Mouse (Mus musculus) midbrain, embryonic 10.5 days (tissue): ENCODE results near the gene Mfap4. TPM values are rescaled to one million over a fixed set of nuclear protein-coding genes. Genes with fewer than 3 reads are reported as not detected.
A peak's percentile ranks its signal among the peaks of the same experiment; 100 is the strongest.

ENCODE experiments used
- DNase-seq: peaks from one replicate; pipeline ENCODE4 v3.0.0-alpha.2; 2017; ENCODE audit warnings: low spot score
- H3K27ac ChIP-seq: fragments of 300-500 bp; sonication (generic); replicated peaks from 2 replicates; pipeline ENCODE4 v1.5.1; 2016; ENCODE audit warnings: mild to moderate bottlenecking
- H3K27me3 ChIP-seq: fragments of 300-500 bp; sonication (generic); 2 replicates; pipeline ENCODE4 v1.6.1; 2016; ENCODE audit warnings: low read depth, mild to moderate bottlenecking; ENCODE audit not compliant: poor library complexity, severe bottlenecking
- H3K36me3 ChIP-seq: fragments of 300-500 bp; sonication (generic); 2 replicates; pipeline ENCODE4 v1.6.1; 2016; ENCODE audit warnings: mild to moderate bottlenecking, moderate library complexity
- H3K4me1 ChIP-seq: fragments of 300-500 bp; sonication (generic); 2 replicates; pipeline ENCODE4 v1.6.1; 2016
- H3K4me3 ChIP-seq: fragments of 300-500 bp; sonication (generic); 2 replicates; pipeline ENCODE4 v1.5.1; 2016; ENCODE audit warnings: mild to moderate bottlenecking, moderate library complexity
- H3K9me3 ChIP-seq: fragments of 300-500 bp; sonication (generic); replicated peaks from 2 replicates; pipeline ENCODE4 v1.6.1; 2016; ENCODE audit warnings: mild to moderate bottlenecking
- WGBS: fragments of 180-500 bp; shearing (Covaris S2); methylation state at CpG from one replicate; pipeline ENCODE4 v1.1.7; 2016; 5-methylcytosine and 5-hydroxymethylcytosine counted together
- polyA plus RNA-seq: library from polyadenylated mRNA; unstranded; fragments of >200 nt; fragmentation: Nextera tagmentation; extraction: Ambion mirVana; gene quantifications from 2 replicates; pipeline ENCODE4 v1.2.1, GENCODE M21; 2016

Gene Mfap4
- polyA plus RNA-seq = 38.4 and 59.9 TPM in 2 replicates

DNA sequence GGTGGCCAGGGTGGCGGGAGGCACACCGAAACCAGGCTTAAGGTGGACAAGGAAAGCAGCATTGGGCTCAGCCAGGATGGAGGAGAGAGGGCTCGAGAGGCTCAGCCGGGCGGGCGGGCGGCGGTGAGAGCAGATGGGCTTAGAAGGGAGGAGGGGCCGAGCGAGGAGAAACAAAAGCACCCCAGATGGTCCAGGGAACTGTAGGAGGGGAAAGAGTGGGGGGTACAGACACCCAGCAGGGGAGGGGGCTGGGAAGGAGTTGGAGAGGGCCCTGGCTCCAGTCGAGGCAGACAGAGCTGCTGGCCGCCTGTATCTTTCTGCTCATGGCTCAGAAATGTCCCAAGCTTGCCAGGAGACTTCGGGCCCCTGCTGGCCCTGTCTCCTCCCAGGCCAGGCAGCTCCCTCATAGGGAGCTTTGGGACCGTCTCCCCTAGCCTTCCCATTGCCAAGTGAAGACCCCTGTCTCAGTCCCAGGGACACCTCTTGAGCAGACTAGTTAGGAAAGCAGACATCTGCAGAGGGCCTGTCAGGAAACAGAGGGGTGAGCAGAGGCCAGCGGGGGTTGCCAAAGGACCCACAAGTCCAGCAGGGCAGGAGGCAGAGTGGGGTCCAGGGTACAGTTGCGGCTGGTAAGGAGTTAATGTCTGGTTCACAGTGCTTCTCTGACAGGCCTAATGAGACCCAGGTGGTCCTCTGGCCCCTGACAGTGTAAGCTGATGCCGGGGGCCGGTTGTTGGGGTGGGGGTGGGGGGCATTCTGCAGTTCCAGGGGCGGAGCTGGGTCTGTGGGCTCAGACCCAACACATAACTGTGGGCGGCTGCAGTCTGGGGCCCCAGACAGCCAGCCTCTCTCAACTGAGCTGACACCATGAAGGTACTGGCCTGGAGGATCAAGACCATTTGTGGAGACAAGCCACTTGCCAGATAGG is at the start of gene Mfap4:
TSS of gene Mfap4 (plus strand) at position 819 of the 928 bp plus-strand sequence.
- 5% methylated on average over 20 of the region's 20 CpGs for WGBS
- H3K4me1 ChIP-seq = peaks cover 50% of the 10 kb centered on the region
- peak within 1 kb of the TSS; percentile 39 for H3K4me3 ChIP-seq
- H3K27ac ChIP-seq = peak within 1 kb of the TSS; percentile 92
- DNase-seq = peak; percentile 77
- no peaks in the 10 kb centered on the region for H3K9me3 ChIP-seq
- H3K27me3 ChIP-seq = no peaks in the 10 kb centered on the region
- peaks cover 35% of the 10 kb centered on the region for H3K36me3 ChIP-seq

DNA sequence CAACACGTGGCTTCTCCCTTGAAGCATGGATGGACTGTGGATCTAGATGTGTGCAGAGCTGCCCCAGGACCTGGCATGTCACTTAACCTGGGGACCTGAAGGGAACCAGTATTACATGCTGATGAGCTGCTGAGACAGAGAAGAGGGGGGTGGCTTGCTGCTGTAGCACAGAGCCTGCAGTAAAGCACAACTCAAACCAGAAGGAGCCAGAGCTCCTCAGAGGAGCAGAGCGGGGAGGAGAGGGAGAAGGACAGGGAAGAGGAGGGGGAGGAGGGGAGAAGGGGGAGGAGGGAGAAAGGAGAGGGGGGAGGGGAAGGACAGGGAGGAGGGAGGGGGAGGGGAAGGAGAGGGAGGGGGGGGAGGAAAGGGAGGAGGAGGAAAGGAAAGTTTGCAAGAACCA is 48.9 kb upstream of the Mfap4 start:
- Histone ChIP-seq H3K9me3 (no peaks in the 10 kb centered on the region), H3K4me3 (no peak overlapping the region), H3K4me1 (peaks cover 14% of the 10 kb centered on the region), H3K36me3 (no peaks in the 10 kb centered on the region), H3K27ac (no peak overlapping the region), H3K27me3 (no peaks in the 10 kb centered on the region)
- DNase-seq = no peak
- 62% methylated on average over 2 of the region's 2 CpGs for WGBS

DNA sequence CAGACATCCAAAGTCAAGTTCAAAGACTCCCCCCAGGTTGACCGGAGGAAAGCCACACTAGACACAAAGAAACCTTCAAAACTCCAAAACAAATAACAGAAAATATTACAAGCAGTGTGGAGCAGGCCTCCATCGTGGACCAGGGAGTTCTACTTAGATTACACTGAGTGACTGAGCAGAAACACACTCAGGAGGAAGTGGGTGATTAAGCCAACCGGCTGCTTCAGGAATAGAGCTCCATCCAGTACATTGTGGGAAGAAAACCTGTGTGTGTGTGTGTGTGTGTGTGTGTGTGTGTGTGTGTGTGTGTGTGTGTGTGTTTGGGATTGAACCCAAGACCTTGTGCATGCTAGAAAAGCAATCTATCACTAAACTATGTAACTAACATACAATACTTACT is 46.1 kb upstream of the Mfap4 start:
- Histone ChIP-seq H3K27ac (no peak overlapping the region), H3K27me3 (no peaks in the 10 kb centered on the region), H3K4me3 (no peak overlapping the region), H3K9me3 (no peaks in the 10 kb centered on the region), H3K36me3 (no peaks in the 10 kb centered on the region), H3K4me1 (peaks cover 14% of the 10 kb centered on the region)
- no peak for DNase-seq
- WGBS = 81% methylated on average over 3 of the region's 3 CpGs

DNA sequence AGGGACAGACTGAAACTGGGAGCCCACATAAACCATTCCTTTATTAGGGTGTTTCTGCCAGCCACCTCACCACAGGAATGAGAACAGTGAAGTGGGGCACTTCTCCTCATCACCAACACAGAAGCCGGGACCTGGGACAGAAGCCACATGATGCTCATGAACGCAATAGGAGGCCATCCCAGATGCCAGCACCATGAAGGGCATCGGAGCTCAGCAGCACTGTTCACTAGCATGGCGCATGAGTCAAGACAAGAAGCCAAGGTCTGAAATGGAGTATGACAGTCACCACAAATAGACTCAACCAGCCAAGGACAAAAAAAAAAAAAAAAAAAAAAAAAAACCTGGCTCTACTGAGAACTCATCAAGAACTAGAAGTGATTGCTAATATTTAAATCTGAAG is 44.8 kb upstream of the Mfap4 start:
- Histone ChIP-seq H3K4me1 (peaks cover 10% of the 10 kb centered on the region), H3K4me3 (no peak overlapping the region), H3K27ac (no peak overlapping the region), H3K27me3 (no peaks in the 10 kb centered on the region), H3K36me3 (no peaks in the 10 kb centered on the region), H3K9me3 (no peaks in the 10 kb centered on the region)
- WGBS = 92% methylated on average over 4 of the region's 4 CpGs
- DNase-seq = no peak

DNA sequence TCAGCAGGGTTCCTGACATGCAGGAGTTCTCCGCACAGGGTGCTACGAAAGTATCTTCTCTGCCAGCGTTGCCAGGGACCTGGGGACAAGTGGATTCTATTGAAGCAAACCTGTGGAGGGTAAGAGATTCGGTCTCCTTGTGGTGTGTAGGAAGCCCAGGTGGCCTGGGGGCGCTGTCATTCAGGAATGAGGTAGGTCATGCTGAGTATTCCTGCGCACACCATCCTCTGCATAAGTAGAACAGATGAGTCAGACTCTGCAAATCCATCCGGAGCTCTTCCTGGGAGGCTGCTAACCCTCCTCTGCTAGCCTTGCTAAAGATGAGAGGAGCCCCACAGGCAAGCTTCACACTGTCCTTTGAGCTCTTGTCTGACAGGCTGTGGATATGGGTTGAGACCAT is 43.6 kb upstream of the Mfap4 start:
- Histone ChIP-seq H3K4me1 (peaks cover under 1% of the 10 kb centered on the region; the same call in 1 of the 2 replicates), H3K27me3 (no peaks in the 10 kb centered on the region), H3K27ac (no peak overlapping the region), H3K4me3 (no peak overlapping the region), H3K9me3 (no peaks in the 10 kb centered on the region), H3K36me3 (no peaks in the 10 kb centered on the region)
- 81% methylated on average over 7 of the region's 7 CpGs for WGBS
- no peak for DNase-seq

DNA sequence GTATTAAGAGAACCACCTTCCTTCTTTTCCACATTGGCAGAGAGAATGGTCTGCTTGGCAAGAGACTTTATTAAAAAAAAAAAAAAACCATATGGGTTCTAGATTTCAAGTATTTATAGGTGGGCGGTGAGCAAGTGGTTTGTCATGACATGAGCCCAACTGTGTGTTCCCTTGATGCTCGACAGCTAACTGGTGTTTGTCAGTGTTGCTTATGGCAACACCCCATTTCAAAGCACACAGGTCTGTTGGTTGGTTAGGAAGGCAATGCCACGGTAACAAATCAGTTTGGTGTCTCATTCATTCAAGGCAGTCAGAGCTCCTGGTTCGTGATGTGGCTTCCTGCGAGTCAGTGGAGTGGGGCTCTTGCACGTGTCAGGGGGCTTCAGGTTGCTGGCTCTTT is 41.4 kb upstream of the Mfap4 start:
- Histone ChIP-seq H3K4me3 (no peak overlapping the region), H3K4me1 (no peaks in the 10 kb centered on the region), H3K9me3 (no peaks in the 10 kb centered on the region), H3K27me3 (no peaks in the 10 kb centered on the region), H3K27ac (no peak overlapping the region), H3K36me3 (no peaks in the 10 kb centered on the region)
- WGBS = 89% methylated on average over 6 of the region's 6 CpGs
- no peak for DNase-seq

DNA sequence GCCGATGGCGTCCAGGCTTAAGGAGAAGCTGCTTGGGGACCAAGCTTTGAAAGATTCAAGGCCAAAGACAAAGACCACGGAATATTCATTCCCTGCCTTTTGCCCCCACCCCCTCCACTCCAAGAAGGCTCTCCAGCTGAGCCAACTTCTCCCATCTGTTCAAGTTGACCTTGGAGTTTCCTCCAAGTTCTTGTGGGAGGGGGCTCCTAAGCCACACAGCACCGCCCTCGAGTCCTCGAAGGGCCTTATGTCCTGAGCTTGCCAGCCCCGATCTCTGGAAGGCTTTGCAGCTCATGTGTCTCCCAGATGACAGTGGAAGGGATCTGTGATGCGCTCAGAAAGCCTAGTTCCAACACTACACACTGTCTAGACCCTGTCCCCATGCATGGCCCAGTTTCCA is 37.9 kb upstream of the Mfap4 start:
- WGBS = 89% methylated on average over 8 of the region's 8 CpGs
- Histone ChIP-seq H3K27me3 (0 out of 2 replicates have a peak, but pooled peaks cover 3% of the 10 kb centered on the region), H3K9me3 (no peaks in the 10 kb centered on the region), H3K4me1 (peaks cover 11% of the 10 kb centered on the region; the same call in 1 of the 2 replicates), H3K27ac (no peak overlapping the region), H3K4me3 (no peak overlapping the region), H3K36me3 (no peaks in the 10 kb centered on the region)
- no peak for DNase-seq

DNA sequence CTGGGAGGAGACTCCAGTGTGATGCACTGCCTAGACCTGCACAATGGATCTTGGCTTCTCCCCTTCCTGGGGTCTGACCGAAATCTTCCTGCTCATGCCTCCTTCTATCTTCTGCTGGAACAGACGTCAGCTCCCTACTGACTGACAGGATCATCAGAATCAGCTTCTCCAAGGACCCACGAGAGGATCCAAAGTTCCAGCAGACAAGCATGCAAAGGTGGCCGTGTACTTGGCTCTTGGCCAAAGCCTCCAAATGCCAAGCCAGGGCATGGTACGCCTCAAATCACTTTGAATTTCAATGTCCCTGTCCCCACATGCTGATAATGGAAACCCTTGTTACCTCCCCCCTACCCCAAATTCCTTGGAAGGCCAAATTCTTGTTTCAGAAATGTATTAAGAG is 37.2 kb upstream of the Mfap4 start:
- no peak overlapping the region for H3K27ac ChIP-seq
- H3K4me1 ChIP-seq = peaks cover 16% of the 10 kb centered on the region
- WGBS = 79% methylated on average over 5 of the region's 5 CpGs
- H3K9me3 ChIP-seq = no peaks in the 10 kb centered on the region
- H3K27me3 ChIP-seq = peaks cover 10% of the 10 kb centered on the region
- no peak for DNase-seq
- H3K4me3 ChIP-seq = no peak overlapping the region
- H3K36me3 ChIP-seq = no peaks in the 10 kb centered on the region

DNA sequence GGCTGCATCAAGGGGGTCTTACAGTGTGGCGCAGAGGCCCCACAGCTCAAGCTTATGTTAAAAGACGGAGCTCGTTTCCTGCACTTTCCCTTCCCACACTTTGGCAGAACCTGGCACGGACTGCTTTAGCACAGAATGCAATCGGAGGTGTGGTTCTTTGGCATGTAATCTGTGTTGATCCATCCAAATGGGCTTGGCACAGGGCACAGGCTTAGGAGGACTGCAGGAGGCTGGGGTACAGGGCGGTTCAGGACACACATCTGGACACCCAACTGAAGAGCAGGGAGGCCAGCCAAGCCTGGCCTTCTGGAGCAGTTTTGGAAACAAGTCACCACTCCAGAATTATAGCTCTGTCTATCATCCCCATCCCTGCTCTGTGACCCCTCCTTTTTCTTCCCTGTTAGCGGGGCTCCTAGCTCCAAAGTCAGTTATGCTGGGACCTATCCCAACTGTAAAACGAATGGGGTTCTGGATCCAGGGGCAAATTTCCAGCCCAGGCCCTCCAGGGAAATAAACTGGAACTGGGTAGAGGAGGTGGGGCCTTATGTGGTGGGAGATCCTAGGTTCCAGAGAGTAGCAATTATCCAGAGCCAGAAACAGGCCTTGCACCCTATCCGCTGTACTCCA is 36.5 kb upstream of the Mfap4 start:
- peaks cover 17% of the 10 kb centered on the region for H3K27me3 ChIP-seq
- H3K4me1 ChIP-seq = peaks cover 23% of the 10 kb centered on the region
- no peaks in the 10 kb centered on the region for H3K36me3 ChIP-seq
- 0 out of 2 replicates have a peak overlapping the region, but pooled peaks have one; percentile 64 for H3K27ac ChIP-seq
- H3K9me3 ChIP-seq = no peaks in the 10 kb centered on the region
- DNase-seq = no peak
- WGBS = 88% methylated on average over 9 of the region's 9 CpGs
- no peak overlapping the region for H3K4me3 ChIP-seq

DNA sequence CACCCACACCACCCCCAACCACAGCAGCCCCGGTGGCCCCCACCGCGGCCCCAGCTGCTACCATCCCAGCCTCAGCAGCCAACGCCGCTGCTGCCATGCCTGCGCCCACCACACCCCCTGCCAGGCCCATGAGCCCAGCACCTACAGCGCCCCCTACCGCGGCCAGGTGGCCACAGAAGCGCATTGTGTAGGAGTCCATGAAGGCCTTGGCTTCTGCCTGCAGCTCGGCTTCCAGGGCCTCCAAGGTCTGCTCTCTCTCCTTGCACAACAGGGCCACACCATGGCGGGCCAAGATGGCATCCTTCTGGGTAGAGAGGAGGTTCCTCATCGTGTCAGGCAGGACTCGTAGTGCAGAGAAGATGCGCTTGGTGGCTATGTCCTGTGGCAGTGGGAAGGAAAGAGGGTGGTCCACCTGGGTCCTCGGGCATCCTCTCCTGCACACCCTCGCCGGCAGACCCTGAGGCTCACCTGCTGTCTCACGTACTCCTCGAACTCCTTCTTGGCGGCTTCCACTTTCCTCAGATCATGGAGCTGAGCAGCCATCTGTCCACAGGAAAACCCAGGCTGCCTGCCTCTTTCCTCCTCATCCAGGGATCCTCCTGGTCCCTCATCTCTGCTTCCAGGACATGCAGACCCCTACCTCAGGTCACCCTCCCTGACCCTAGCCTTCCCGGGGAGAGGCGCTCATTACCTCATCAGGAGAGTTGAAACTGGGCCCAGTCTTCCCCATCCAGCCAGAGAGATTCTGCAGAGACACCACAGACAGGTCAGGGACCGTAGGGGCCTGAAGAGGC is 35.5 kb upstream of the Mfap4 start:
- Histone ChIP-seq H3K4me1 (peaks cover 29% of the 10 kb centered on the region), H3K36me3 (no peaks in the 10 kb centered on the region), H3K27ac (peak overlapping the region; percentile 64), H3K9me3 (no peaks in the 10 kb centered on the region), H3K4me3 (no peak overlapping the region), H3K27me3 (peaks cover 17% of the 10 kb centered on the region)
- 78% methylated on average over 24 of the region's 24 CpGs for WGBS
- DNase-seq = no peak

DNA sequence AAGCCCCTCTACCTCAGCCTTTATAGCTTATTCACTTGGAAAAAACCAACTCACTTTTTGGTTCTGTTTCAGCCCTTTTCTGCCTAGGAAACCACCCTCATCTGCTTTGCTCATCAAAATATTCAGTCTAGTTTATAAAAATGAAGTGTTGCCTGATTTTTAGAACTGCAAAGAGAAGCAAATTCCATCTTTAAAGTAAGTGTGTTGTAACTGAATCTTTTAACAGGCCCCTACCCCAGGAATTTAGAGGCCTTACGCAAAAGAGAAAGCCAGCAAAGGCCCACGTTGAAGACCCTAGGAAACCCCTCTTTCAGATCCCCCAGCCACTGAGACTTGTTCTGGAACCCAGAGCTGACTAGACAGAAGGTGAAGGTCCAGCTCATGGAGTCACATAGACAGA is 21.2 kb upstream of the Mfap4 start:
- no peak for DNase-seq
- Histone ChIP-seq H3K9me3 (no peaks in the 10 kb centered on the region), H3K4me3 (no peak overlapping the region), H3K4me1 (peaks cover 4% of the 10 kb centered on the region; the same call in 1 of the 2 replicates), H3K27ac (no peak overlapping the region), H3K27me3 (no peaks in the 10 kb centered on the region), H3K36me3 (no peaks in the 10 kb centered on the region)
- WGBS = 79% methylated on average over 2 of the region's 2 CpGs

DNA sequence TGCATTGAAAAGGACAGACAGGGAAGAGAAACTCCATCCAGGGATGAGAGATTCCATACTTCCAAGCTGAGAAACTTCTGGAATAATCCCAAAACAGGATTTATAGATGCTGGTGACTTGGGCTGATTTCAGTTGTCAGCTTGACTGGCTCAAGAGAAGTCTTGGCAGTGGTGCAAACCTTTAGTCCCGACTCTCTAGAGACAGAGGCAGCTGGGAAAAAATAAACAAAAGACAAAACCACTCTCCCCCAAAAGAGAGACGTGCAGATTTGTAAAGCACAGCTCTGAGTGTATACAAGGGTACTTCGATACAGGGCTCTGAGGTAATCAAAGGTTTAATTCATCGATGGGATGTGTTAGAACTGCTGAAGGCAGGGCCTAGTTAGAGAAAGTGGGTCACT is 19.8 kb upstream of the Mfap4 start:
- H3K4me3 ChIP-seq = no peak overlapping the region
- no peak overlapping the region for H3K27ac ChIP-seq
- H3K27me3 ChIP-seq = no peaks in the 10 kb centered on the region
- no peaks in the 10 kb centered on the region for H3K9me3 ChIP-seq
- no peak for DNase-seq
- peaks cover 8% of the 10 kb centered on the region; the same call in 1 of the 2 replicates for H3K4me1 ChIP-seq
- 75% methylated on average over 4 of the region's 4 CpGs for WGBS
- H3K36me3 ChIP-seq = no peaks in the 10 kb centered on the region
